Mouse (Mus musculus): ENCODE measurements around the gene Rhbdf2. TPM values are rescaled to one million over a fixed set of nuclear protein-coding genes. Genes with fewer than 3 reads are reported as not detected.
A peak's percentile ranks its signal among the peaks of the same experiment; 100 is the strongest.

Gene Rhbdf2
- total RNA-seq, 2 experiments from 2014 or later: 5.9 to 9.0 TPM

DNA sequence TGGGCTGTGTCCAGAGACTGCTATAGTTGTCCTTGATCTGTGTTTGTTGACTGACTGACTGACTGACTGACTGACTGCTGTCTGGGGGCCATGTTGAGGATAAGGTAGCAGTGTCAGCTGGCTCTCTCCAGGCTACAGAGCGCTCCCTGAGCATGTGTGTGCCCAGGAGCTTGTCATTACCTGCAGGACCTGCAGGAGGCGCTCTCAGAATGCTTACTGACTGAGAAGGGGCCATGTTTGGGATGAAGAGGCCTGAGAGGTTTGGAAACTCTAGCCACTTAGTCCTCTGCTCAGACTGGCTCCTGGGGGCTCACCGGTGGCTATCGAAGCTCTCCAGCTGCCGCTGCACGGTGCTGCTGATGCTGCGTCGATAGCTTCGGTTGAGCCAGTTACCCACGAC lies 23.5 kb downstream of the Rhbdf2 start:
- DNase-seq: no peak
- intact Hi-C loops (cut with DNase I; ENCODE audit: low total_unique reads): no loop called here

DNA sequence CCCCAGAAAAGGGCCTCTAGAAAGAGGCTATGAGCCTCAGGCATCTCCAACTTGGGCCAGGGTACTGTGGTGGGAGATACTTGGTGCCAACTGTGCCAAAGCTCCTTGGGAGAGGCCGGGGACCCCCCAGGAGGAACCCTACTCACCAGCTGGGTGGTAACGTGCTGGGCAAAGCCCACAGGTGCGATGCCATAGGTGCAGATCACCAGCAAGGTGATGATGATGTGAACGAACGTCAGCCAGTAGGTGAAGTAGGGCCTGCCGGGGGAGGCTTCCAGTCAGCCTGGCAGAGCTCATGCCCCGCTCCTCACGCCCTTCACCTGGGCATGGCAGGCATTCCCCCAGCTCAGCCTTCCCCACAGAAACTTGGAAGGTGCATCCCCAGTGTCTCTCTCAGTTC lies 24.8 kb downstream of the Rhbdf2 start:
- intact Hi-C loops (cut with DNase I; ENCODE audit: low total_unique reads): no loop called here
- no peak for DNase-seq

GRCm38 (mm10) chr11:116601166-116601565 lies 25.7 kb downstream of the Rhbdf2 start:
- intact Hi-C loops (cut with DNase I; ENCODE audit: low total_unique reads): no loop called here
- DNase-seq: no peak

DNA sequence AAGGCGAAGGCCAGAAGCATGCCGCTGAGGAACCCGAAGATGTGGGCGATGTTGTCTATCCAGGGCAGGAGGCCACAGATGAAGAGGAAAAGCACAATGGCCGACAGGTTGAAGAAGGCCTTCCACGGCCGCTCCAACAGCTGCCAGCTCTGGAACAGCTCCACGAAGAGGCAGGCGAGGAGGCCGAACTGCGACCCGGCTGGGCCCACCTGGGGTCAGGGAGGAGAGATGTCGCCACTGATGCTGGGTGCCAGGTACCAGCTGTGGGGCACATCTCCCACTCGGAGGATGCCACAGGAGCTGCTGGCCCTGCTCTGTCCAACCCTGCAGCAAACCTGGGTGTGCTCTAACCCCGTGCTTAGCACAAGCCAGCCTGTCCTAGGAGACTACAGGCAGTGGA lies 27.6 kb downstream of the Rhbdf2 start:
- intact Hi-C loops (cut with DNase I; ENCODE audit: low total_unique reads): no loop called here
- no peak for DNase-seq

- intact Hi-C loops (cut with DNase I; ENCODE audit: low total_unique reads): no loop called here
- no peak for DNase-seq
These were observed 28.6 kb downstream of the Rhbdf2 start for GRCm38 (mm10) chr11:116598193-116598592.

GRCm38 (mm10) chr11:116596766-116597165 lies 30.1 kb downstream of the Rhbdf2 start:
- intact Hi-C loops (cut with DNase I; ENCODE audit: low total_unique reads): no loop called here
- DNase-seq: no peak

- intact Hi-C loops (cut with DNase I; ENCODE audit: low total_unique reads): no loop called here
- DNase-seq: no peak
These were observed 33.5 kb downstream of the Rhbdf2 start for GRCm38 (mm10) chr11:116593345-116593744.

- intact Hi-C loops (cut with DNase I; ENCODE audit: low total_unique reads): no loop called here
- DNase-seq: peak; percentile 92
These were observed 34.4 kb downstream of the Rhbdf2 start for GRCm38 (mm10) chr11:116592428-116592827.

DNA sequence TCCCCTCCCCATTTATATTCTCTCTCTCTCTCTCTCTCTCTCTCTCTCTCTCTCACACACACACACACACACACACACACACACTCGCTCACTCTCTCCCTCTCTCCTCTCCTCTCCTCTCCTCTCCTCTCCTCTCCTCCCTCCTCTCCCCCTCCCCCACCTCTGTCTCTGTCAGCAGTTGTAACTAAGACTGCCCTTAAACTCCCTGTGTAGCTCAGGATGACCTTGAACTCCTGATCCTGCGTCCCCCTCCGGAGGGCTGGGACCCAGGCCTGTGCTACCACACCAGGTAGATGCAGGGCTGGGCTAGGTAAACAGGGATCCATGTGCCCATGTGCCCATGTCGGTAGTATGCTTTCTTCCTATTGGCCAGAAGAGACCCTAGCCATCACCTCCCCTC lies 35.2 kb downstream of the Rhbdf2 start:
- intact Hi-C loops (cut with DNase I; ENCODE audit: low total_unique reads): no loop called here
- no peak for DNase-seq

GRCm38 (mm10) chr11:116589574-116589973 lies 37.2 kb downstream of the Rhbdf2 start:
- intact Hi-C loops (cut with DNase I; ENCODE audit: low total_unique reads): no loop called here

DNA sequence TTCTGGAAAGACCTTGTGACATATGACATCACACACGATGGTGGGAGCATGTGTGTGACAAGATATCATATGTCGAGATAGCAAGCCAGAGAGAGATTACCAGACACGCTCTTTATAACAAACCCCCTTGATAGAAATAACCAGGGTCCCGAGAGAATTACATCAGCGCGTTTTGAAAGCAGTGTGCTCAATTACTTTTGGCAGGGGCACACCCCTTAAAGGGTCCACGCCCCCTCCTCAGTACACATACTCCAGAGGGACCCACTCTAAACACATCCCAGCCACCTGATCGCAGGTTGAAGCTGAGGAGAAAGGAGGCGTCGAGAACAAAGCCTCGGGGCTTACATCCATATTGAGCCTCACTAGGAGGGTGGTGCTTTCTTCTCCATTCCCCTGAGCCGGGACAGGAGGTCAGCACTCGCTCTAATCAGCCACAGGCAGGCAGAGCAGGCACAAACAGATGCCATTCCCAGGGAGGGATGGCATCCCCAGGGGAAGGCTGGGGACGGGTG lies 37.7 kb downstream of the Rhbdf2 start:
- intact Hi-C loops (cut with DNase I; ENCODE audit: low total_unique reads): no loop called here
- no peak for DNase-seq

More at GRCm38 (mm10) chr11:116589574-116589973, 37.2 kb downstream of the Rhbdf2 start:
- no peak for DNase-seq

GRCm38 (mm10) chr11:116586801-116587631 lies 39.8 kb downstream of the Rhbdf2 start:
- DNase-seq: peak; percentile 63
- intact Hi-C loops (cut with DNase I; ENCODE audit: low total_unique reads): loop anchor here (2.0 kb wide), 1 partner anchor 42 kb away; no protein-coding TSS in a partner anchor

- no peak for DNase-seq
- intact Hi-C loops (cut with DNase I; ENCODE audit: low total_unique reads): loop anchor here (2.0 kb wide), 1 partner anchor 42 kb away; no protein-coding TSS in a partner anchor
These were observed 40.5 kb downstream of the Rhbdf2 start, which contains the start of gene Aanat for GRCm38 (mm10) chr11:116586310-116586709. Gene Aanat, plus strand, starts transcription at chr11:116586432.

- intact Hi-C loops (cut with DNase I; ENCODE audit: low total_unique reads): loop anchor here (2.0 kb wide), 1 partner anchor 43 kb away; no protein-coding TSS in a partner anchor
These were observed 41.1 kb downstream of the Rhbdf2 start for GRCm38 (mm10) chr11:116585682-116586081.

GRCm38 (mm10) chr11:116581376-116581814 lies 45.4 kb downstream of the Rhbdf2 start, which contains the start of gene Ube2o:
Gene Ube2o, minus strand, starts transcription at chr11:116581447.
- intact Hi-C loops (cut with DNase I; ENCODE audit: low total_unique reads): no loop called here
- DNase-seq: peak; percentile 89

More at GRCm38 (mm10) chr11:116585682-116586081, 41.1 kb downstream of the Rhbdf2 start:
- DNase-seq: no peak

DNA sequence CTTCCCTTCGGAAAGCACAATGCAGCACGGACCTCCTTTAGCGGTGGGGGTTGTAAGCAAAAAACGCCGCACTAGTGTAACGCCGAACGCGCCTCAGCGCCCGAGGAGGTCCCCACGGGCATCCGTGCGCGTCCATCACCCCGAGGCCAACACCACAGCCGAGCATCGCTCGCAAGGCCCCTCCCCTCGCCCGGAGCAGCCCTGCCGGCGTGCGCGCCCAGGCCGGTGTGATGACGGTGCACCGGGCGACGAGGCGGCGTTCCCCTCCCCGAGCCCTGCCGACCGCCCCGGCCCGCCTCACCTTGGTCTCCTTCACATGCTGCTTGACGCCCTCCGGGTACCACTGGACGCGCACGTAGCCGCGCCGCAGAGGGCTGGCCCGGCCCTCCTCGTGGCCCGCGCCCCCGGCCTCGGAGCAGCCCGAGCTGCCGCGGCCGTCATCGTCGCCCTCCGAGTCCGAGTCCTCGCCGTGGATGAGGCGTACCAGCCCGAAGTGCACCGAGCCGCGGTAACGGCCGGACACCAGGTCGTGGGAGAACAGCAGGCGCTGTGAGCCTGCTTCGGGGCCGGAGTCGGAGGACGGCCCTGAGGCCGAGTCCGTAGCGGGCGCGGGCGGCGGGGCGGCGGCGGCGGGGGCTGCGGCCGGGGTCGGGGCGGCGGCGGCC lies 46.0 kb downstream of the Rhbdf2 start:
- intact Hi-C loops (cut with DNase I; ENCODE audit: low total_unique reads): no loop called here
- DNase-seq: peak; percentile 52

GRCm38 (mm10) chr11:116580031-116580652 lies 46.7 kb downstream of the Rhbdf2 start:
- no peak for DNase-seq
- intact Hi-C loops (cut with DNase I; ENCODE audit: low total_unique reads): no loop called here

- no peak for DNase-seq
- intact Hi-C loops (cut with DNase I; ENCODE audit: low total_unique reads): no loop called here
These were observed 47.5 kb downstream of the Rhbdf2 start for GRCm38 (mm10) chr11:116579280-116579679.

- DNase-seq: no peak
- intact Hi-C loops (cut with DNase I; ENCODE audit: low total_unique reads): no loop called here
These were observed 51.4 kb downstream of the Rhbdf2 start for GRCm38 (mm10) chr11:116575396-116575795.

GRCm38 (mm10) chr11:116574982-116575381 lies 51.8 kb downstream of the Rhbdf2 start:
- DNase-seq: no peak

More at GRCm38 (mm10) chr11:116574982-116575381, 51.8 kb downstream of the Rhbdf2 start:
- intact Hi-C loops (cut with DNase I; ENCODE audit: low total_unique reads): no loop called here

Data from gastrocnemius, postnatal 14 days (tissue).